Mouse (Mus musculus) intestine, postnatal 0 days (tissue): ENCODE measurements around the gene Vkorc1l1. TPM values are rescaled to one million over a fixed set of nuclear protein-coding genes. Genes with fewer than 3 reads are reported as not detected.
A peak's percentile ranks its signal among the peaks of the same experiment; 100 is the strongest.

Source experiments
- ATAC-seq: fragments of 200-750 bp; cut with Nextera tagmentation; 2 replicates; pipeline ENCODE4 v1.8.0; 2017; ENCODE audit warnings: mild to moderate bottlenecking, moderate TSS enrichment, moderate library complexity
- H3K27ac ChIP-seq: fragments of 300-500 bp; sonication (generic); 2 replicates; pipeline ENCODE4 v1.5.1; 2014; ENCODE audit warnings: mild to moderate bottlenecking, low read depth, low read length, moderate library complexity
- H3K27me3 ChIP-seq: fragments of 300-500 bp; sonication (generic); replicated peaks from 2 replicates; pipeline ENCODE4 v1.6.1; 2014; ENCODE audit warnings: low read length, mixed read lengths; ENCODE audit not compliant: control insufficient read depth, insufficient read depth
- H3K36me3 ChIP-seq: fragments of 300-500 bp; sonication (generic); 2 replicates; pipeline ENCODE4 v1.6.1; 2014; ENCODE audit warnings: mild to moderate bottlenecking, moderate library complexity; ENCODE audit not compliant: control insufficient read depth, insufficient read depth
- H3K4me1 ChIP-seq: fragments of 300-500 bp; sonication (generic); replicated peaks from 2 replicates; pipeline ENCODE4 v1.6.1; 2014; ENCODE audit warnings: antibody characterized with exemption, low read length, mixed read lengths; ENCODE audit not compliant: control insufficient read depth, insufficient read depth
- H3K4me2 ChIP-seq: fragments of 300-500 bp; sonication (generic); replicated peaks from 2 replicates; pipeline ENCODE4 v1.6.1; 2014; ENCODE audit warnings: low read depth, mild to moderate bottlenecking, moderate library complexity
- H3K4me3 ChIP-seq: fragments of 300-500 bp; sonication (generic); 2 replicates; pipeline ENCODE4 v1.5.1; 2014; ENCODE audit warnings: low read depth, low read length
- H3K9ac ChIP-seq: fragments of 300-500 bp; sonication (generic); 2 replicates; pipeline ENCODE4 v1.6.1; 2014; ENCODE audit warnings: mild to moderate bottlenecking, low read depth, low read length
- H3K9me3 ChIP-seq: fragments of 300-500 bp; sonication (generic); 2 replicates; pipeline ENCODE4 v1.6.1; 2016; ENCODE audit warnings: mixed run types; ENCODE audit not compliant: control insufficient read depth
- CTCF ChIP-seq: sonication (generic); IDR thresholded peaks from 2 replicates; pipeline ENCODE4 v1.5.1; 2016; ENCODE audit warnings: low read depth, mild to moderate bottlenecking, control low read depth, antibody characterized with exemption, moderate library complexity
- whole genome bisulfite sequencing: fragments of 180-500 bp; shearing (Covaris S2); extraction: QIAGEN DNeasy Blood & Tissue Kit; methylation state at CpG from one replicate; pipeline ENCODE4 v1.1.7; 2014; 5-methylcytosine and 5-hydroxymethylcytosine counted together
- polyA plus RNA-seq: library from polyadenylated mRNA; unstranded; fragments of >200 nt; fragmentation: Nextera tagmentation; extraction: Ambion mirVana; gene quantifications from 2 replicates; pipeline ENCODE4 v1.2.1, GENCODE M21; 2015

The Vkorc1l1 gene
- polyA plus RNA-seq, 1 experiment from 2014 or later, result 92.1 TPM

DNA sequence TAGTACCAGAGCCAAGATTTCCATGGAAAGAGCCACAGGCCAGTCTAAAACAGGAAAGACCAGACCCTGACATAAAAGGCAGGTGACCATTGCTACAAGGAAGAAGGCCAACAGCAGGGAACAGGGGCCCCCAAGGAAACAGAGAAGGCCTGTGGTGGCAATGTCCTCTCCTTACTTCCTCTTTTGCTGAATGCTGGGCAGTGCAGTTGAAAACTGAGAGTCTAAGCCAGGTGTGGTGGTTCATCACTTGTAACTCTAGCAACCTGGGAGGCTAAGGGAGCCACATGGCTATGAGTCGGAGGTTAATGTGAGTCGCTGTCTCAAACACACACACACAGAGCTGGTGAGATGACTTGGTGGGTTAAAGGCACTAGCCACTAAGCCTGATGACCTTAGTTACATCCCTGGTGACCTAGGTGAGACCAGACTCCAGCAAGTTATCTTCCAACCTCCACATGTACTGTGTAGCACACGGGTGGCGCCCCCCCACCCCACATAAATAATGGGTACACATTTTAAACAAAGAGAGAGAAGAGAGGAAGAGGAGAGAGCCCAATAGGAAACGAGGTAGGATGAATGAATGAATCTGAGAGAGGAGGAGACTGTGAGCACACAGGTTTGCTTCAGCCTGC, 59.7 kb downstream of the Vkorc1l1 start:
- Histone ChIP-seq H3K4me3 (peak overlapping the region; percentile 68), H3K4me1 (0 out of 2 replicates have a peak, but pooled peaks cover 4% of the 10 kb centered on the region), H3K9me3 (0 out of 2 replicates have a peak, but pooled peaks cover 5% of the 10 kb centered on the region), H3K27me3 (no peaks in the 10 kb centered on the region), H3K9ac (peak overlapping the region; percentile 82; the same call in 1 of the 2 replicates), H3K4me2 (peak overlapping the region; percentile 83), H3K27ac (peak overlapping the region; percentile 96), H3K36me3 (peaks cover 39% of the 10 kb centered on the region)
- TF ChIP-seq CTCF, result no peak
- peak; percentile 6; the same call in 1 of the 2 replicates for ATAC-seq
- 30% methylated on average over 5 of the region's 5 CpGs for WGBS

DNA sequence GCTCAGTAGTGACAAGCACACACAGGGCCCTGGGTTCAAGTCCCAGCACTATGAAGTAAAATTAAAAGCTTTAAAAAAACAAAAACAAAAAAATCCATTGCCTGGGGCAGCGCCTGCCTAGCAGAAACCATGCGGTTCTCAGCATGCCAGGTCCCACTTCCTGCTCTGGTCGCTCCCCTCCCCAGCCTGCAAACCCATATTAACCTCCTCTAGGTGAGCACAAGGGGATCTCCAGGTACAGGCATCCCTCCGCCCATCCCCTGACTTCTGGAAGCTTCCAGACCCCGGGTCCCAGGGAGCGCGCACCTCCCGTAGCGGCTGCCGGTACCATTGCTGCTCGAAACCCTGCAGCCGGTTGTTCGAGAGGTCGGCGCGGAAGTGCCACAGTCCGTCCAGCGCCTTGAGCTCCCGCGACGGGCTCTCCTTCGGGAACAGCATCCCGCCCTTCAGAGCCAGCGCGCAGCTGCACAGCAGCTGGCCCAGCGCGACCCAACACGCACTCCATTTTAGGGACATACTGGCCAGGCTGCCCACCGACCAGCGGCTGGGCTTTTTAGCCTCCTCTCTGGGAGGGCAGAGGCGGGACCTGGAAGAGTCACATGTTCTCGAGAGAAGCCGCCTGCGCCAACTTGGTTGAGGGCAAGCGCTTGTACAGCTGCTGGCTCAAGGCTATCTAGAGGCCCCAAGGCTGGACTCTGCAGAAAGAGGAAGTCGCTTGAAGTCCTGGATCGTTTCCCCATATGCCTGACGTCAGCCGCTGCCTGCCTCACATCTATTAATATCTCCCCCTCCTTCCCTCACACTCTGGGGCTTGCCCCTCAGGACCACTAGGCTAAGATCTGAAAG, 60.8 kb downstream of the Vkorc1l1 start, which contains the start of gene Gusb:
Gene Gusb (minus strand): TSS at position 749 of the 846 bp plus-strand sequence.
- peaks cover 29% of the 10 kb centered on the region for H3K36me3 ChIP-seq
- under 1% methylated on average over 39 of the region's 39 CpGs for WGBS
- peak within 1 kb of the TSS; percentile 82 for H3K9ac ChIP-seq
- 0 out of 2 replicates have a peak, but pooled peaks cover 5% of the 10 kb centered on the region for H3K9me3 ChIP-seq
- 0 out of 2 replicates have a peak, but pooled peaks cover 4% of the 10 kb centered on the region for H3K4me1 ChIP-seq
- H3K27ac ChIP-seq, result peak within 1 kb of the TSS; percentile 96
- H3K4me2 ChIP-seq, result peak within 1 kb of the TSS; percentile 83
- ATAC-seq, result peak; percentile 84
- TF ChIP-seq CTCF, result no peak
- H3K4me3 ChIP-seq, result peak within 1 kb of the TSS; percentile 68
- no peaks in the 10 kb centered on the region for H3K27me3 ChIP-seq

- WGBS, result 33% methylated on average over 7 of the region's 7 CpGs
- H3K27me3 ChIP-seq, result no peaks in the 10 kb centered on the region
- H3K4me3 ChIP-seq, result peak overlapping the region; percentile 68
- peaks cover 22% of the 10 kb centered on the region; the same call in 1 of the 2 replicates for H3K36me3 ChIP-seq
- ATAC-seq, result no peak
- H3K9ac ChIP-seq, result no peak overlapping the region
- H3K4me1 ChIP-seq, result 0 out of 2 replicates have a peak, but pooled peaks cover 4% of the 10 kb centered on the region
- TF ChIP-seq CTCF, result no peak
- H3K27ac ChIP-seq, result peak overlapping the region; percentile 96
- 0 out of 2 replicates have a peak, but pooled peaks cover 5% of the 10 kb centered on the region for H3K9me3 ChIP-seq
- peak overlapping the region; percentile 83 for H3K4me2 ChIP-seq
Measured at GRCm38 (mm10) chr5:130003229-130003628, 61.5 kb downstream of the Vkorc1l1 start.

- Histone ChIP-seq H3K27me3 (no peaks in the 10 kb centered on the region), H3K9ac (no peak overlapping the region), H3K4me3 (no peak overlapping the region), H3K36me3 (peaks cover 18% of the 10 kb centered on the region), H3K4me2 (no peak overlapping the region), H3K9me3 (peaks cover 13% of the 10 kb centered on the region; the same call in 1 of the 2 replicates), H3K4me1 (0 out of 2 replicates have a peak, but pooled peaks cover 4% of the 10 kb centered on the region), H3K27ac (no peak overlapping the region)
- ATAC-seq, result no peak
- WGBS, result 95% methylated on average over 1 of the region's 1 CpGs
- TF ChIP-seq CTCF, result peak; percentile 66
Measured at GRCm38 (mm10) chr5:130007344-130007743, 65.6 kb downstream of the Vkorc1l1 start.

DNA sequence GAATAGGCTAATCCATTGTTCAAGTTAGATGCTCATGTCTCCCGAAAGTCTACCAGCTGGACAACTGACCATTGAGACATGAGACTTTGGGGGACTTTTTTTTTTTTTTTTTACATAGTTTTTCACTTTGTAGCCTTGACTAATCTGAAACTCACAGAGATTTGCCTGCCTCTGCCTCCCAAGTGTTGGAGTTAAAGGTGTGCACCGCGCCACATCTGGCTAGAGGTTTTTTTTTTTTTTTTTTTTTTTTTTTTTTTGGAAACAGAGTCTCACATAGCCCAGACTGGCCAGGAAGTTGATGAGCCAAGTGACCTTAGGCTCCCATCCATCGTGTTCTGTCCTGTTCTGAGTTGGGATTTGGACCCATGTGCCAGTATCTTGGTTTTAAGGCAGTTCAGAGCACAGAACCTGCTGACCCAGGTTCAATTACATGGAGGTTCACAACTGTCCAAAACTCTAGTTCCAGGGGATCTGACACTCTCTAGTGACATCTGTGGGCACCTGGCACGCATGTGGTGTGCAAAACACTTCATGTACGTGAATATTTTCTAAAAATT, 66.3 kb downstream of the Vkorc1l1 start:
- Histone ChIP-seq H3K4me1 (0 out of 2 replicates have a peak, but pooled peaks cover 4% of the 10 kb centered on the region), H3K9ac (no peak overlapping the region), H3K27ac (no peak overlapping the region), H3K4me2 (no peak overlapping the region), H3K9me3 (peaks cover 13% of the 10 kb centered on the region; the same call in 1 of the 2 replicates), H3K4me3 (no peak overlapping the region), H3K36me3 (peaks cover 26% of the 10 kb centered on the region), H3K27me3 (no peaks in the 10 kb centered on the region)
- WGBS, result 81% methylated on average over 6 of the region's 6 CpGs
- ATAC-seq, result no peak
- TF ChIP-seq CTCF, result no peak

DNA sequence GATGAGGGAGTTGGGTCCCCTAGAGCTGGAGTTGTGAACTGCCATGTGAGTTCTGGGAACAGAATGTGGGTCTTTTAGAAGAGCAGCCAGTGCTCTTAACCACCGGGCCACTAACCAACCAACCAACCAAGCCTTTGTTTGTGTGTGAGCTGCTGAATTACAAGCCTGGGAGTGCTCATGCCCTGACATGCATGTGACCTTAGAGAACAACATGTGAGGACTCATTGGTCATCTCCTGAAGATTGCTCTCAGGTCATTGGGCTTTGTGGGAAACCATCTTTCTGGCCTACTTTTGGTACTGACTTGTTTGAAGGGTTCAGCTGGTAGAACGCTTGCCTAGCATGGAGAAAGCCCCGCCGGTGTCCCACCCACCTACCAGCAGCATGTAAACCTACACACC, 68.0 kb downstream of the Vkorc1l1 start:
- no peak for TF ChIP-seq CTCF
- H3K4me3 ChIP-seq, result no peak overlapping the region

More for the DNA sequence above, 68.0 kb downstream of the Vkorc1l1 start:
- ATAC-seq, result no peak
- Histone ChIP-seq H3K36me3 (peaks cover 35% of the 10 kb centered on the region), H3K4me2 (no peak overlapping the region), H3K4me1 (no peaks in the 10 kb centered on the region), H3K27ac (no peak overlapping the region), H3K27me3 (no peaks in the 10 kb centered on the region), H3K9me3 (peaks cover 9% of the 10 kb centered on the region; the same call in 1 of the 2 replicates), H3K9ac (no peak overlapping the region)
- 99% methylated on average over 4 of the region's 4 CpGs for WGBS
